Mouse (Mus musculus) G1E (cell line): ENCODE measurements around the gene Pole2. TPM values are rescaled to one million over a fixed set of nuclear protein-coding genes. Genes with fewer than 3 reads are reported as not detected.

Experiments
- ATAC-seq: 2 replicates; pipeline ENCODE4 v1.8.0; 2016; ENCODE audit warnings: mild to moderate bottlenecking; ENCODE audit not compliant: insufficient number of reproducible peaks, poor library complexity, low FRiP score, severe bottlenecking; ENCODE audit errors: extremely low read depth
- DNase-seq: peaks from one replicate; pipeline ENCODE4 v3.0.0; 2012; ENCODE audit warnings: low spot score
- H3K27me3 ChIP-seq: 2 replicates; pipeline ENCODE4 v1.6.1; 2012; ENCODE audit warnings: mild to moderate bottlenecking, low read length, inconsistent platforms; ENCODE audit not compliant: insufficient read depth
- H3K36me3 ChIP-seq: replicated peaks from 2 replicates; pipeline ENCODE3; 2012; ENCODE audit warnings: mild to moderate bottlenecking, inconsistent platforms
- H3K4me1 ChIP-seq: 2 replicates; pipeline ENCODE4 v1.6.1; 2012; ENCODE audit warnings: low read depth, low read length, inconsistent platforms, mixed read lengths; ENCODE audit not compliant: insufficient read depth
- H3K4me3 ChIP-seq: 2 replicates; pipeline ENCODE4 v1.5.1; 2012; ENCODE audit warnings: low read depth, mild to moderate bottlenecking, inconsistent platforms, low read length, moderate library complexity, mixed read lengths
- H3K9me3 ChIP-seq: replicated peaks from 2 replicates; pipeline ENCODE4 v1.6.1; 2012; ENCODE audit warnings: inconsistent platforms
- CTCF ChIP-seq: IDR thresholded peaks from 2 replicates; pipeline ENCODE4 v1.5.1; 2012; ENCODE audit warnings: low read depth, low read length, inconsistent platforms, mixed read lengths
- GATA1 ChIP-seq: IDR thresholded peaks from 2 replicates; pipeline ENCODE4 v1.6.1; 2012; ENCODE audit warnings: borderline replicate concordance, low read length, inconsistent platforms, mixed read lengths
- GATA2 ChIP-seq: IDR thresholded peaks from 2 replicates; pipeline ENCODE4 v1.6.1; 2012; ENCODE audit warnings: low read depth, low read length, inconsistent platforms, borderline replicate concordance
- POLR2AphosphoS5 ChIP-seq: IDR thresholded peaks from 2 replicates; pipeline ENCODE4 v1.6.1; 2012; ENCODE audit warnings: low read depth, low read length, inconsistent platforms; ENCODE audit not compliant: insufficient replicate concordance
- TAL1 ChIP-seq: conservative IDR thresholded peaks from 2 replicates; pipeline ENCODE4 v1.6.1; 2012; ENCODE audit warnings: low read depth, low read length, inconsistent platforms, mixed read lengths
- polyA plus RNA-seq: library from polyadenylated mRNA; stranded (reverse); fragments of >175 nt; gene quantifications from 2 replicates; pipeline ENCODE4 v1.2.3, GENCODE M21; 2012
- total RNA-seq, 2 experiments: library from RNA; stranded (forward) in 1 of 2; stranded (reverse) in 1 of 2; fragments of 200-1000 nt in 1 of 2; fragments of >200 nt in 1 of 2; fragmentation: Nextera tagmentation in 1 of 2; gene quantifications; 2 replicates each; pipeline ENCODE4 v1.2.3; 2014 to 2017

Pole2 gene
- total and polyA plus RNA-seq, 3 experiments = 20.3 to 82.3 (median 57.3) TPM

- no peak for TF ChIP-seq GATA2
- no peak for TF ChIP-seq TAL1
- no peak for TF ChIP-seq GATA1
- TF ChIP-seq CTCF = no peak
- no peak for TF ChIP-seq POLR2AphosphoS5
- H3K27me3 ChIP-seq = no peaks in the 10 kb centered on the region
- DNase-seq (no peak), ATAC-seq (no peak)
- H3K36me3 ChIP-seq = peaks cover 86% of the 10 kb centered on the region
- H3K4me3 ChIP-seq = no peak overlapping the region
- peaks cover 20% of the 10 kb centered on the region for H3K4me1 ChIP-seq
- H3K9me3 ChIP-seq = no peaks in the 10 kb centered on the region
Measured at GRCm38 (mm10) chr12:69207396-69207795, 20.6 kb downstream of the Pole2 start.

DNA sequence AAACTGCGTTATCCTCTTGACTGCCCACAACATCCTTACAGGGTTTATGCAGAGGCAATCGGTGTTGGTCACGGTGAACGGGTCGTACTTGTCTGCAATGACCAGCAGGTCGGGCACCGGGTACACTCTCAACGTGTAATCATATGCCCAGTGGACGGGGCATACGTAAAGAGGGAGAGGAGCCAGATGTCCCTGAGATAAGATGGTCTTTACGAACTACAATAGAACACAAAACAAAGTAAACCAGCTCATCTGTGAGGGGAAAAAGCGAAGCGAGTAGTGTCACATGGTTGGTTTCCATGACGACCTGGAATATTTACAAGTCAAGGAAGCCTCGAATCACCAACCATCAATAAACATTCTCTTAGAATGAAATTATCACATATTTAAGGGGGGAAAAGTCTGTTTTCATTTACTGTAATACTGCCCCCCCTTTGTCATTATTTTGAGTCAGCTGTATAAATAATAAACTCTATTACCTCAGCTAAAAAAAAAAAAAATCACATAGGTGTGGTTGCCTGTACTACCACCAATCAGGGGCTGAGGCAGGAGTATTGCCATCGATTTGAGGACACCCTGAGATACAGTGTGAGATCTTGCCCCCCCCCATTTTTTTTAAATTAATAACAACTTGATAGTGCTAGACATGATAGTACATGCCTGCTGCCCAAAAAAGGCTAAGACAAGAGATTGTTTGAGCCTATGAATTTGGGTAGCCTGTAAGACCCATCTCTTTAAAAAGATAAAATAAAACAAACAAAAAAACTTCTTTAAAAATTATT, 23.8 kb downstream of the Pole2 start, which contains the start of gene Gm49384:
Gene Gm49384 (minus strand): TSS at position 216 of the 782 bp plus-strand sequence.
- no peak for ATAC-seq
- H3K27me3 ChIP-seq = no peaks in the 10 kb centered on the region
- DNase-seq = no peak
- peaks cover 81% of the 10 kb centered on the region for H3K36me3 ChIP-seq
- H3K9me3 ChIP-seq = no peaks in the 10 kb centered on the region
- peaks cover 31% of the 10 kb centered on the region for H3K4me1 ChIP-seq
- H3K4me3 ChIP-seq = no peak within 1 kb of the TSS
- TF ChIP-seq POLR2AphosphoS5 (no peak), CTCF (no peak), GATA2 (no peak), GATA1 (no peak), TAL1 (no peak)

DNA sequence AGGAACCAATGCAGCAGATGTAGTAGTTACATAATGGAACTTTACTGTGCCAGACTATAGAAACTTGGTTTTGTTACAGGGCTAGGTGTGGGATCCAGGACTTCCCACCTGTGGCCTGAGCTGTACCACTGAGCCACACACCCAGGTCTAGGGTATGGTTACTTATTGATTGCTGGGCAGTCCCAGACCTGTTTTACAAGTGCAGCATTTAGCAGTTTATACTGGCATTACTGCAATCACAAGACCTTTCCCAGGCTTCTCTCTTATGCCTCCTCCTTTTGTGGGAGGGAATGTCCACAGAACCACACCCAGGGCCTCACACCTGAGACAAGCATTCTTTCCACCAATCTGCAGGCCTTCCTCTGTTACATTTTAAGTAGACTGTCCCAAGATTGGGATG, 29.0 kb downstream of the Pole2 start:
- Histone ChIP-seq H3K4me3 (peak overlapping the region; percentile 100; the same call in 1 of the 2 replicates), H3K36me3 (peaks cover 57% of the 10 kb centered on the region), H3K27me3 (no peaks in the 10 kb centered on the region), H3K4me1 (peaks cover 41% of the 10 kb centered on the region), H3K9me3 (no peaks in the 10 kb centered on the region)
- TF ChIP-seq GATA2 = no peak
- no peak for TF ChIP-seq POLR2AphosphoS5
- TF ChIP-seq GATA1 = no peak
- no peak for TF ChIP-seq CTCF
- no peak for TF ChIP-seq TAL1
- DNase-seq = no peak
- no peak for ATAC-seq

DNA sequence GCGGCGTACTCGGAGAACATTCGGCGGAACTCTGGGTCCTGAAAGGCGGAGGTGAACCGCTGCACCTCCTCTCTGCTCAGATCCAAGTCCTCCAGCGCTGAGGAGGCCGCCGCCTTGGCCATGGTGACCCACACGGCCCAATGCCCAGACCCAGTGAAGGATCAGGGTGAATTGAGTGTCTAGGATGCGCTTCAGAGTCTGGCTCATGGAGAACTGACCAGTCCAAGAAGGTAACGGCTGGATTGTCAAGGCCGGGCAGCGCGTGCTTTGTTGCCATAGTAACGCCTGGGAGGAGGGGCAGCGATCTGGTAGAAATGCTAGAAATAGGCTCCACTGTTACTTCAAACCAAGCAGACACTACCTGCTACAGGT, 29.8 kb downstream of the Pole2 start, which contains the start of gene Dnaaf2:
Gene Dnaaf2 (minus strand): TSS at position 266 of the 372 bp plus-strand sequence.
- peak; percentile 40 for DNase-seq
- peak within 1 kb of the TSS; percentile 100 for H3K4me3 ChIP-seq
- no peaks in the 10 kb centered on the region for H3K9me3 ChIP-seq
- ATAC-seq = peak; percentile 58
- H3K27me3 ChIP-seq = no peaks in the 10 kb centered on the region
- peaks cover 39% of the 10 kb centered on the region for H3K4me1 ChIP-seq
- peaks cover 54% of the 10 kb centered on the region for H3K36me3 ChIP-seq
- TF ChIP-seq CTCF (no peak), GATA1 (no peak), POLR2AphosphoS5 (no peak), GATA2 (no peak), TAL1 (no peak)

- TF ChIP-seq POLR2AphosphoS5 = 0 out of 2 replicates have a peak, but pooled peaks have one; percentile 20
- no peak for TF ChIP-seq GATA1
Measured at GRCm38 (mm10) chr12:69197378-69198163, 30.4 kb downstream of the Pole2 start.

More at GRCm38 (mm10) chr12:69197378-69198163, 30.4 kb downstream of the Pole2 start:
- H3K4me3 ChIP-seq = peak overlapping the region; percentile 100
- DNase-seq (peak; percentile 62), ATAC-seq (peak; percentile 25)
- no peaks in the 10 kb centered on the region for H3K9me3 ChIP-seq
- no peaks in the 10 kb centered on the region for H3K27me3 ChIP-seq
- H3K36me3 ChIP-seq = peaks cover 54% of the 10 kb centered on the region
- H3K4me1 ChIP-seq = peaks cover 43% of the 10 kb centered on the region
